Mouse (Mus musculus): ENCODE measurements at regions not wholly inside any gene's neighbourhood (a gene's known extent, or its start where the extent isn't known, plus 50 kb on each side); places are given as distances from the start of the nearest gene placed in this dataset.
A peak's percentile ranks its signal among the peaks of the same experiment; 100 is the strongest.

DNA sequence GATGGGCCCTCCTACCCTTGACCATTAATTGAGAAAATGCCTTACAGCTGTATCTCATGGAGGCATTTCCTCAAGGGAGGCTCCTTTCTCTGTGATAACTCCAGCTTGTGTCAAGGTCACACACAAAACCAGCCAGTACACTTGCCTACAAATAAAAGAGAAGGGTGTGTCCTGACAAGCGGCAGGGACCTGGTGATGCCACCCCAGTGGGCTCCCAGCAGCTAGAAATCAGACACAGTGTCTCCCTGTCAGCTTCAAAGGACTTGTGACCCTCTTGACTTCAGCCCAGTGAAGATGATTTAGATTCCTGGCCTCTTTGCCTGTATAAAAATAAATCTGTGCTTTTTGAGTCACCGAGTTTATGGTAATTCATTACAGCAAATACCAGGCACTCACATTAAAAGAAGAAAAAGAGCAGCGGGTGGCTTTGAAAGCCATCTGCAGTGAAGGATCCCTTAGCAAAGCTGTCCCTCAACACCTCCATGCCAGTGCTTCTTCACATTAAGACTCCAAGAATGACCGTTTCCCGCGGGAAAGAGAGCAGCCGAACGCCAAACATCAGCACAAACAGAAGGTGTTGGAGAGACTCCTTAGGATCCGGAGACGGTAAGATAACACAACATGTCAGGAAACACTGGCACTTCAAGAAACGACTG is 273.5 kb downstream of the Gxylt1 start:
- 5% methylated on average over 11 of the region's 11 CpGs for WGBS
- Histone ChIP-seq H3K4me3 (ENCODE audit: low read depth, low read length) (peak overlapping the region; percentile 17; the same call in 1 of the 2 replicates), H3K9ac (ENCODE audit: low read length) (no peak overlapping the region), H3K9me3 (ENCODE audit: control insufficient read depth, low read length) (no peaks in the 10 kb centered on the region), H3K36me3 (ENCODE audit: control insufficient read depth, insufficient read depth, low read length) (no peaks in the 10 kb centered on the region), H3K4me1 (replicated peaks; ENCODE audit: control insufficient read depth, insufficient read depth) (no peaks in the 10 kb centered on the region; the same call in 1 of the 2 replicates), H3K27me3 (ENCODE audit: control insufficient read depth, insufficient read depth, low read length) (no peaks in the 10 kb centered on the region), H3K27ac (replicated peaks) (peak overlapping the region; percentile 42; the same call in 1 of the 2 replicates), H3K4me2 (replicated peaks; ENCODE audit: low read depth) (peak overlapping the region; percentile 46)
- DNase-seq (ENCODE audit: low spot score) (no peak), ATAC-seq (ENCODE audit: low FRiP score, low TSS enrichment) (no peak)
- no peak for TF ChIP-seq EP300 (optimal IDR thresholded peaks at IDR 0.05)
- TF ChIP-seq CTCF (IDR thresholded peaks at IDR 0.05; ENCODE audit: low read depth) = no peak

DNA sequence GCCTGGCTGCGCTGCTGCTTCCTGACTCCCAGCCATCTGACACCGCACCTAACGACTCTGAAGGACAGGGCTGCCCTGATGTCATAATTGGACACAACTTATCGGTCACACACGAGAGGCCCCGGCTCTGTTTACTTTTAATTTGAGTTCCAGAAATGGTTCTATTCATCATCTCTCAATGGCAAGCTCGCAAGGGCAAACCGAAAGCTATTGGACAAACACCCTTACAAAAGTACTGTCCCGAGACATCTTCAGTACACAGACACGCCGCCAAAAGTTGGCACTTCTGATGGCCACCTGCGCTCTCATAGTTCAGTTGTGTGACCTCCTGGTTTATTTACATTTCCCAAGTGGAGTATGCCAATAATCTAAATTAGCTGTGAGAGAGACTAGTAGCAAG is 274.9 kb downstream of the Gxylt1 start:
- 23% methylated on average over 12 of the region's 12 CpGs for WGBS
- Histone ChIP-seq H3K36me3 (ENCODE audit: control insufficient read depth, insufficient read depth, low read length) (no peaks in the 10 kb centered on the region), H3K27ac (replicated peaks) (no peak overlapping the region), H3K9me3 (ENCODE audit: control insufficient read depth, low read length) (no peaks in the 10 kb centered on the region), H3K27me3 (ENCODE audit: control insufficient read depth, insufficient read depth, low read length) (no peaks in the 10 kb centered on the region), H3K4me1 (replicated peaks; ENCODE audit: control insufficient read depth, insufficient read depth) (no peaks in the 10 kb centered on the region; the same call in 1 of the 2 replicates), H3K9ac (ENCODE audit: low read length) (no peak overlapping the region), H3K4me2 (replicated peaks; ENCODE audit: low read depth) (no peak overlapping the region), H3K4me3 (ENCODE audit: low read depth, low read length) (no peak overlapping the region)
- ATAC-seq (ENCODE audit: low FRiP score, low TSS enrichment) (no peak), DNase-seq (ENCODE audit: low spot score) (no peak)
- TF ChIP-seq EP300 (optimal IDR thresholded peaks at IDR 0.05) = no peak
- no peak for TF ChIP-seq CTCF (IDR thresholded peaks at IDR 0.05; ENCODE audit: low read depth)

DNA sequence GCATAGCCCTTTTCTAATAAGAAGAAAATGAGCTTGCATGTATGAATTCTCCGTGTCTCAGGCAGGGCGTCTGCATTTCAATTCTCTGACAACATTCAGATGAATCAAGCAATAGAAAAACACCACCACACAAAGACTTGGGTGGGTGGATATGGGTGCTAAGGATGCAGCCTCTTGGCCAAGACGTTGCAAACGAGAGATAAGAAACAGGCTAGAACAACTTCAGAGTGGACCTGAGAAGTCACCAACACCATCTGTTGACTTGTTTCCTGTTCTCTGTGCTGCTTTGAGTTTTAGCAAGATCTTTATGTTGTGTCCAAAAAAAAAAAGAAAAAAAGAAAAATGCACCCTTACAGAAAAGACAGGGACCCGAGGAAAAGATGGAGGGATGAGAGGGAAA is 277.0 kb downstream of the Gxylt1 start:
- Histone ChIP-seq H3K9ac (ENCODE audit: low read length) (no peak overlapping the region), H3K9me3 (ENCODE audit: control insufficient read depth, low read length) (no peaks in the 10 kb centered on the region), H3K4me1 (replicated peaks; ENCODE audit: control insufficient read depth, insufficient read depth) (no peaks in the 10 kb centered on the region; the same call in 1 of the 2 replicates), H3K27me3 (ENCODE audit: control insufficient read depth, insufficient read depth, low read length) (no peaks in the 10 kb centered on the region), H3K4me3 (ENCODE audit: low read depth, low read length) (no peak overlapping the region), H3K27ac (replicated peaks) (no peak overlapping the region), H3K4me2 (replicated peaks; ENCODE audit: low read depth) (no peak overlapping the region), H3K36me3 (ENCODE audit: control insufficient read depth, insufficient read depth, low read length) (no peaks in the 10 kb centered on the region)
- no peak for DNase-seq (ENCODE audit: low spot score)
- no peak for TF ChIP-seq CTCF (IDR thresholded peaks at IDR 0.05; ENCODE audit: low read depth)
- TF ChIP-seq EP300 (optimal IDR thresholded peaks at IDR 0.05) = no peak
- no peak for ATAC-seq (ENCODE audit: low FRiP score, low TSS enrichment)
- 76% methylated on average over 5 of the region's 5 CpGs for WGBS

DNA sequence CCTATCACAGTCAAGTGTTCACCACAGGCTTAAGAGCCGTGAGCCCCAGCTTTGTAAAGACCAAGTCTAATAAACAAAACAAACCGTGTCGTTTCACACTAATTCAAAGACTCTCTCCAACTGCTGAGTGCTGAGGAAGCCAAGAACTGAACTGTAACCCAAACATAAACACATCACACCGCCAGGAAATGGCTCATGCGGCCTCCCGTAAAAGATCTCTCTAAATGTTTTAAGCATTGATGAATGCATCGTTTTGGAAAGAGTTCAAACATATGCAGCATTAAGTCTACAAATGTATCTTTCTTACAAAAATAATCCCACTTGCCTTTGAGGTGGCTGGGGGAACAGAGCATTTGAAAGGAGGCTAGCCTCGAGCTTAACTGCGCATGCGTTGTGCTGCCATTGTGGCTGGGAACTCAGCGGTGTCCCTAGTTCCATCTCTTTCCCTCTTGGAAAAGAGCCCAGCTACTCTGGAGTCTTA is 280.7 kb downstream of the Gxylt1 start:
- no peak overlapping the region for H3K9ac ChIP-seq (ENCODE audit: low read length)
- H3K4me2 ChIP-seq (replicated peaks; ENCODE audit: low read depth) = no peak overlapping the region
- 38% methylated on average over 11 of the region's 11 CpGs for WGBS
- no peak overlapping the region for H3K27ac ChIP-seq (replicated peaks)
- H3K9me3 ChIP-seq (ENCODE audit: control insufficient read depth, low read length) = no peaks in the 10 kb centered on the region
- no peaks in the 10 kb centered on the region for H3K27me3 ChIP-seq (ENCODE audit: control insufficient read depth, insufficient read depth, low read length)
- TF ChIP-seq CTCF (IDR thresholded peaks at IDR 0.05; ENCODE audit: low read depth) = no peak
- TF ChIP-seq EP300 (optimal IDR thresholded peaks at IDR 0.05) = no peak
- DNase-seq (ENCODE audit: low spot score) (no peak), ATAC-seq (ENCODE audit: low FRiP score, low TSS enrichment) (peak; percentile 53; the same call in 1 of the 2 replicates)
- H3K4me3 ChIP-seq (ENCODE audit: low read depth, low read length) = no peak overlapping the region
- no peaks in the 10 kb centered on the region for H3K4me1 ChIP-seq (replicated peaks; ENCODE audit: control insufficient read depth, insufficient read depth)
- no peaks in the 10 kb centered on the region for H3K36me3 ChIP-seq (ENCODE audit: control insufficient read depth, insufficient read depth, low read length)

DNA sequence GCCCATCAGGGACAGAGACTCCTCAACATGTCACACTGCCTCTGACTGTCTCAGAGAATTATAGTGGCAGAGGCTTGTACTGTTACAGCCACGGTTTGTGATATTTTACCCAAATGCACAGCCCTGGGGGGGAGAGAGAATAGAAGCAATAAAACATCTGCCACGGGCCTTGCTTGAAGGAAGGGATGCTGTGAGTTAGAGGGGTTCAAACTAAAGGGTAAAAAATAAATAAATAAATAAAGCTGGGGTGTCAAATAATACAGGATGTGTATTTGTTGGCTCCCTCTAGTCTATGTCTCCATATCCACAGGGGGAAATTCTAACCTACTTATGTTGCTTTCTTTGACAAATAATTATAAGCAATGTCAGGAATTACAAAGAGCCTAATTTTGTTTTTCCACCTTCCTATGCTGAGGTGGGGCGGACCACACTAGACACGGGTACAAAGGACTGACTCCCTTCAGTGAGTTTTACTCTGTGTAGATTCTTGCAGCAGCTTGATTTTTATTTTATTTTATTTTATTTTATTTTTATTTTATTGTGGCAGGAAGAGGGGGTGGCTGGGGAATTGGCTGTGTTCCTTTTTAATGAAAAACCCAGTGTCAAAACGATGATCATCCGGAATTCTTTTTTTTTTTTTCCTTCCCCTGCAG is 281.3 kb downstream of the Gxylt1 start:
- Histone ChIP-seq H3K4me2 (replicated peaks; ENCODE audit: low read depth) (no peak overlapping the region), H3K9ac (ENCODE audit: low read length) (no peak overlapping the region), H3K4me3 (ENCODE audit: low read depth, low read length) (no peak overlapping the region), H3K36me3 (ENCODE audit: control insufficient read depth, insufficient read depth, low read length) (no peaks in the 10 kb centered on the region), H3K27ac (replicated peaks) (no peak overlapping the region), H3K4me1 (replicated peaks; ENCODE audit: control insufficient read depth, insufficient read depth) (no peaks in the 10 kb centered on the region), H3K9me3 (ENCODE audit: control insufficient read depth, low read length) (no peaks in the 10 kb centered on the region), H3K27me3 (ENCODE audit: control insufficient read depth, insufficient read depth, low read length) (no peaks in the 10 kb centered on the region)
- ATAC-seq (ENCODE audit: low FRiP score, low TSS enrichment) (no peak; the same call in 1 of the 2 replicates), DNase-seq (ENCODE audit: low spot score) (no peak)
- no peak for TF ChIP-seq EP300 (optimal IDR thresholded peaks at IDR 0.05)
- no peak for TF ChIP-seq CTCF (IDR thresholded peaks at IDR 0.05; ENCODE audit: low read depth)
- 47% methylated on average over 6 of the region's 6 CpGs for WGBS

DNA sequence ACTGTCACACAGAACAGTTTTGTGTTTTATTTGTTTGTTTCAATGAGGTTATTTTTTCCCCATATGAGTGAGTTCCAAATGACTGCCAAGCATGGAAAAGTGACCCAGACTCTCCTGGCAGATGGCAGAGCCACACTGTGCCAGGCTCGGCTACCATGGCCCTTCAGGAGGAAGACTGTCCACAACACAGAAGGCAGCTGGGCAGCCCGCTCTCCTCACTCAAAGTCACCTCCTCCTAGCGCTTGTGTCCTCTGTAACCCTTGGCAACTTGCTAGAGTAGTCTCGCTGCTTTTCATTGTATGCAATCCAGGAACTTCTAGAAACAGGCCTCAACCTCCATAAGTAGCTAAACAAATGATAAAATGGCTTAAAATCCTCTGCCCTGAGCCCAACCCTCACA is 299.2 kb downstream of the Gxylt1 start:
- no peaks in the 10 kb centered on the region for H3K9me3 ChIP-seq (ENCODE audit: control insufficient read depth, low read length)
- TF ChIP-seq EP300 (optimal IDR thresholded peaks at IDR 0.05) (no peak), CTCF (IDR thresholded peaks at IDR 0.05; ENCODE audit: low read depth) (no peak)
- DNase-seq (ENCODE audit: low spot score) (no peak), ATAC-seq (ENCODE audit: low FRiP score, low TSS enrichment) (no peak)
- no peak overlapping the region for H3K4me3 ChIP-seq (ENCODE audit: low read depth, low read length)
- WGBS = 58% methylated on average over 4 of the region's 4 CpGs
- no peak overlapping the region for H3K27ac ChIP-seq (replicated peaks)
- H3K27me3 ChIP-seq (ENCODE audit: control insufficient read depth, insufficient read depth, low read length) = no peaks in the 10 kb centered on the region
- no peaks in the 10 kb centered on the region for H3K4me1 ChIP-seq (replicated peaks; ENCODE audit: control insufficient read depth, insufficient read depth)
- H3K9ac ChIP-seq (ENCODE audit: low read length) = no peak overlapping the region
- H3K4me2 ChIP-seq (replicated peaks; ENCODE audit: low read depth) = no peak overlapping the region
- no peaks in the 10 kb centered on the region for H3K36me3 ChIP-seq (ENCODE audit: control insufficient read depth, insufficient read depth, low read length)
